Mouse (Mus musculus): ENCODE measurements around the gene Gm48552. TPM values are rescaled to one million over a fixed set of nuclear protein-coding genes. Genes with fewer than 3 reads are reported as not detected.

Gm48552 gene
- polyA plus RNA-seq, 1 experiment from 2014 or later, result 1.7 TPM

DNA sequence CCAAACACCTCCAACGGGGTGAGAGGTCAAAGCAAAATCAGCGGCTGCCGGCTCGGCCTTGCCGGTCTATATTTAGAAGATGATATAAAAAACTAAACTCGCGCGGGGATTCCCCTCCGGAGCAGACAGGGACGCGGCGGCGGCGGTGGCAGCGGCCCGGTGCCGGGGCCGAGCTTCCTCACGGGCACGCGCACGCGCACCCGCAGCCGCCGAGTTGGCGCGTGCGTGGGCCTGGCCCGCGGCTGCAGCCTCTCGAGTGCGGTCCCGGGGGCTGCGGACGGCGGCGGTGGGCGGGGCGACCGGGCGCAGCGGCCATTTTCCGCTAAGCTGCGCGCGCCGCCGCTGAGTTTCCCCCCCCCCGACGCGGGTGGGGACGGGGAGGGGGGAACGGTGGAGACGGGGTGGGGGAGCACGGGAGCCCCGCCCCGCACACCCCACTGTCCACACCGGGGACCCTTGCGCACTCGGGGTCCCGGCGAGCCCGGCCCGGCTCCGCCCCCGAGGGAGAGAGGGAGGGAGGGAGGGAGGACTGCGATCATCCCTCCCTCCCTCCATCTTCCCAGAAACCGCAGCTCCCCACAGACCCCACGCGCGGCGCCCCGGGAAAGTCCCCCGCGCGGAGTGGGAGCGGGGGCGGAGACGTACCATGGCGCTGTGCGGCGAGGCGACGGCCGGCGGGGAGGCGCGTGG is 41.5 kb downstream of the Gm48552 start:
- DNase-seq (ENCODE audit: low spot score), result peak; percentile 87
- WGBS, result under 1% methylated on average over 61 of the region's 89 CpGs
- peak overlapping the region; percentile 86 for H3K4me3 ChIP-seq
- H3K27ac ChIP-seq, result peak overlapping the region; percentile 96
- peaks cover 70% of the 10 kb centered on the region for H3K27me3 ChIP-seq (ENCODE audit: insufficient read depth, poor library complexity, severe bottlenecking)
- peaks cover 62% of the 10 kb centered on the region for H3K4me1 ChIP-seq
- H3K36me3 ChIP-seq, result no peaks in the 10 kb centered on the region
- H3K9me3 ChIP-seq, result no peaks in the 10 kb centered on the region

DNA sequence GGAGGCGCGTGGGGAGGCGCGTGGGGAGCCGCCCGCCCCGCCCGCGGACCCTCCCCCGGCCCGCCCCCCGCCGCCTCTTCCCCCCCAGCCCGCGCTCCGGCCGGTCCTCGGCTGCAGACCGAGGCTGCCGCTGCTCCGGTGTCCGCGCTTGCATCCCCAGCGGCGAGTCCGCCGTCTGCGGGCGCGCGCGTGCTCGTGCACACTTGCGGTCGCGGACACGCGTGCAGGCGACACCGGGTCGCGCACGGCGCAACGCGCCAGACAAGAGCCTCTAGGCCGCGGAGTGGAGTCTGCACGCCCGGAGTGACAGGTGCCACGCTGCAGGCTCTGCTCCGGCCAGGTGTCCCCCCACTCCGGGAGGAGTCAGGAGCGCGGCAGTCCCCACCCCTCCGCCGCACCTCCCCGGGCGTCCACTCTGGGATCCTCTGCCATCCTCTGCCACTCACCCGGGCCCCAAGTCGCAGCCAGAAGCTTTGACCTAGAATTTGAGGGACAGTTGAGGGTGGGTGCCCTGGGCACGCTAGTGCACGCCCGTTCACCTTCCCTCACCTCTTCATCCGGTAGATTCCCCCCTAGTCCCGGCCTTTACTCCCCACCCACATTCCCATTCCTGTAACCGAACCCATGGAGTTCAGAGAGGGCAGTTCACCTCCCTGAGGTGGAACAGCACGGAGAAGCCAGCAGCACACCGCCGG is 42.2 kb downstream of the Gm48552 start:
- DNase-seq (ENCODE audit: low spot score), result peak; percentile 78
- peak overlapping the region; percentile 96 for H3K27ac ChIP-seq
- H3K9me3 ChIP-seq, result no peaks in the 10 kb centered on the region
- H3K36me3 ChIP-seq, result no peaks in the 10 kb centered on the region
- 1% methylated on average over 64 of the region's 70 CpGs for WGBS
- peaks cover 58% of the 10 kb centered on the region for H3K4me1 ChIP-seq
- peaks cover 66% of the 10 kb centered on the region for H3K27me3 ChIP-seq (ENCODE audit: insufficient read depth, poor library complexity, severe bottlenecking)
- peak overlapping the region; percentile 86 for H3K4me3 ChIP-seq

DNA sequence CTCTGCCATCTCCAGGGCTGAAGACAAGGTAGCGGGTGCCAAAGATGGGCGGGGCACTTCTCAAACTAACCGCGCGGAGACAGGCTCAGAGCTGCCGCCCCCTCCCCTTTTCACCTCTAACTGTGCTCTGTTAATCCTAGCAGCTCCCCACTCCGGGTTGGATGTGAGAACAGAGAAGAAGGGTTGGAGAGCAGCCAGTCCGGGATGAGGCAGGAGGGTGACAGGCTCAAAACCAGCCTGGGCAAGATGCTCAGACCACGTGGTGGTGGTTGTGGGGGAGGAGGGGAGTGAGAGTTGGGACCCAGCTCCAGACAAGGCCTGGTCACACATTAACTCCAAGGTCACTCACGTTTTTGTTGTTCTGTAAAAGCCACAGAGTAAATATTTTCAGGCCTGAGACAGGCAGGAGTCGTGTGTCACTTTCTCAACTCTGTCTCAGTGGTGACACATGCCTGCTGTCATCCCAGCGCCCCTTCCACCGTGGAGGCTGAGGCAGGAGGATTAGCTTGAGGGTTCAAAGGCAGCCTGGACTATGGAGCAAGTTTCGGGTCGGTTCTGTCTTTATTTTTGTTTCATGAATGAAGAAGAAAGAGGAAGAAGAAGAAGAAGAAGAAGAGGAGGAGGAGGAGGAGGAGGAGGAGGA is 42.8 kb downstream of the Gm48552 start:
- peaks cover 65% of the 10 kb centered on the region for H3K27me3 ChIP-seq (ENCODE audit: insufficient read depth, poor library complexity, severe bottlenecking)
- H3K36me3 ChIP-seq, result no peaks in the 10 kb centered on the region
- peaks cover 51% of the 10 kb centered on the region for H3K4me1 ChIP-seq
- WGBS, result 16% methylated on average over 15 of the region's 15 CpGs
- H3K9me3 ChIP-seq, result no peaks in the 10 kb centered on the region
- H3K27ac ChIP-seq, result peak overlapping the region; percentile 96
- peak overlapping the region; percentile 86 for H3K4me3 ChIP-seq
- DNase-seq (ENCODE audit: low spot score), result peak; percentile 76

DNA sequence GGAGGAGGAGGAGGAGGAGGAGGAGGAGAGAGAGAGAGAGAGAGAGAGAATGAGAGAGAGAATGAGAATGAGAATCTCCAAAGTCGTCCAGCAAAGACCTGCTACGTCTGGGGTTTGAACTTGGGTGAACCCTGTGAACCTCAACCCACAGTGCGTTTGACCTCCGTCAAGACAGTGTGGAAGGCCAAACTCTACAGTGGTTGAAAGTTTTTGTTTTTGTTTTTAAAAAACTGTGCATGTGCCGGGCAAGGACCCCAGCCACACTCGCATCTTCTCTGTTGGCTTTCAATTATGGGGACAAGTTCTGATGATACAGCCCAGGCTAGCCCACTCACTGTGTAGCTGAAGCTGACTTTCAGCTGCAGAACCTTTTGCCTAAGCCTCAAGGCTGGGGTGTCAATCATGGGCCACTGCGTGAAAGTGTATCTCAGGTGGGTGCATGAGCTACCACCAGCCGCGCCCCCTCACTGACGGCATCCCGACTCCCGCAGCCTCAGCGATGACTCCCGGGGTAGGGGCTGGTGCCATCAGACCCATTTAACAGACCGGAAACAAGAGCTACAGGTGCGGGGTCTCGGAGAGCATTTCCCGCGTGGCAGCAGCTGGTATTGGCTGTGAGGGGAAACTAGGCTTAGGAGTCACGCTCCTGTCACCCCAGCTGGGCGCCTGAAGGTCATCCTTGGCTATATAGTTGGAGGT is 43.5 kb downstream of the Gm48552 start:
- DNase-seq (ENCODE audit: low spot score), result peak; percentile 71
- WGBS, result 61% methylated on average over 21 of the region's 21 CpGs
- Histone ChIP-seq H3K9me3 (no peaks in the 10 kb centered on the region), H3K4me1 (peaks cover 44% of the 10 kb centered on the region), H3K27me3 (ENCODE audit: insufficient read depth, poor library complexity, severe bottlenecking) (peaks cover 63% of the 10 kb centered on the region), H3K27ac (peak overlapping the region; percentile 64; the same call in 1 of the 2 replicates), H3K36me3 (no peaks in the 10 kb centered on the region), H3K4me3 (peak overlapping the region; percentile 48)

DNA sequence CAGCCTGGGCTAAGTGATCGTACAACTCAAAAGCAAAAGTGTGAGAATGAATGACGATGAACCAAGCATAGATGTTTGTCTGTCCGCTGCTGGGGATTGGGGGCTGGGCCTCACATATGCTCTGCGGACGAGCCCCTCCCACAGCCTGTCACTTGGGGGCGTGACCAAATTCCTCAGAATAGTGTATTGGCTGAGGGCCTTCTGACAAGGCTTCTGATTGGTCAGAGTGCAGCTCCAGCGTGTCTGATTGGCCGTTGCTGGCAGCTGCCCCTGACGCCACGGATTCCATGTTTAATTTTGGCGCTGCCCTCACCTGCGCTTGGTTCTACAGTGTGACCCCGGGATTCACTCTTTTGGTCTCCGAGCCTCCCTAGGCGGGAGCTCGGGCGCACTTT is 44.1 kb downstream of the Gm48552 start:
- WGBS, result 5% methylated on average over 17 of the region's 17 CpGs

DNA sequence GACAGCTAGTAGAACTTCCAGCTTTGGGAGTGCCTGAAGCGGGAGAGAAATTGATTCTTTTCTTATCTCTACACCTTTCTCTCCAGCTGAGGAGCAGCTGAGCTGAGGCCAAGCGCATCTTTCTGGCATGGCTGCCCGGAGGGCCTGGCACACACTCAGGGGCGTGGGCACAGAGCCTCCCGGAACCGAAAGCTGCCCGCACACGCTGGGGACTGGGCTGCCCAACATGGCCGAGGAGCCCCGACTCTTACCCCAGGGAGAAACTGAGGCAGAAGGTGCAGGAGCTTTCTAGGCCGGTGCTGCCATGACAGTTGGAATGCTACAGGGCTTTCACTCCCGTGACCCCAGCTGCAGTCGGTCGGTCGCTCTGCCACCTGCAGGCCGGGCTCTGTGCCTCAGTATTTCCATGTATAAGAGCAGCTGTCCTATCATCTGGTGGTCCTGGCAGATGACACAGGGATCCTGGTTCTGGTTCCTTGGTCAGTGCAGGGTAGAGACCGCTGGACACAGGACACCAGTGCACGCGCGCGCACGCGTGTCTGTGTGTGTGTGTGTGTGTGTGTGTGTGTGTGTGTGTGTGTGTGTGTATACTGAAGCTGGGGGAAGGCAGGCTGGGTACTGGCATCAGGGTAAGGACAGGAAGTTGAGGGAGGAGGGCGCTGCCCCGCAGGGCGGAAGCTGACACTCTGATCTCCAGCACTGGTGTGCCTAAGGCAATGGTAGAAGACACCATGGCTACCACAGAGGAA is 44.9 kb downstream of the Gm48552 start:
- no peaks in the 10 kb centered on the region for H3K9me3 ChIP-seq
- H3K36me3 ChIP-seq, result no peaks in the 10 kb centered on the region
- H3K4me3 ChIP-seq, result no peak overlapping the region; the same call in 1 of the 2 replicates
- peak overlapping the region; percentile 64 for H3K27ac ChIP-seq
- H3K4me1 ChIP-seq, result peaks cover 42% of the 10 kb centered on the region
- peak; percentile 72 for DNase-seq (ENCODE audit: low spot score)
- WGBS, result 74% methylated on average over 26 of the region's 26 CpGs
- H3K27me3 ChIP-seq (ENCODE audit: insufficient read depth, poor library complexity, severe bottlenecking), result peaks cover 49% of the 10 kb centered on the region

More for the DNA sequence above, 44.1 kb downstream of the Gm48552 start:
- Histone ChIP-seq H3K4me1 (peaks cover 42% of the 10 kb centered on the region), H3K4me3 (peak overlapping the region; percentile 48), H3K27ac (peak overlapping the region; percentile 64), H3K36me3 (no peaks in the 10 kb centered on the region), H3K27me3 (ENCODE audit: insufficient read depth, poor library complexity, severe bottlenecking) (peaks cover 57% of the 10 kb centered on the region), H3K9me3 (no peaks in the 10 kb centered on the region)
- peak; percentile 95 for DNase-seq (ENCODE audit: low spot score)

DNA sequence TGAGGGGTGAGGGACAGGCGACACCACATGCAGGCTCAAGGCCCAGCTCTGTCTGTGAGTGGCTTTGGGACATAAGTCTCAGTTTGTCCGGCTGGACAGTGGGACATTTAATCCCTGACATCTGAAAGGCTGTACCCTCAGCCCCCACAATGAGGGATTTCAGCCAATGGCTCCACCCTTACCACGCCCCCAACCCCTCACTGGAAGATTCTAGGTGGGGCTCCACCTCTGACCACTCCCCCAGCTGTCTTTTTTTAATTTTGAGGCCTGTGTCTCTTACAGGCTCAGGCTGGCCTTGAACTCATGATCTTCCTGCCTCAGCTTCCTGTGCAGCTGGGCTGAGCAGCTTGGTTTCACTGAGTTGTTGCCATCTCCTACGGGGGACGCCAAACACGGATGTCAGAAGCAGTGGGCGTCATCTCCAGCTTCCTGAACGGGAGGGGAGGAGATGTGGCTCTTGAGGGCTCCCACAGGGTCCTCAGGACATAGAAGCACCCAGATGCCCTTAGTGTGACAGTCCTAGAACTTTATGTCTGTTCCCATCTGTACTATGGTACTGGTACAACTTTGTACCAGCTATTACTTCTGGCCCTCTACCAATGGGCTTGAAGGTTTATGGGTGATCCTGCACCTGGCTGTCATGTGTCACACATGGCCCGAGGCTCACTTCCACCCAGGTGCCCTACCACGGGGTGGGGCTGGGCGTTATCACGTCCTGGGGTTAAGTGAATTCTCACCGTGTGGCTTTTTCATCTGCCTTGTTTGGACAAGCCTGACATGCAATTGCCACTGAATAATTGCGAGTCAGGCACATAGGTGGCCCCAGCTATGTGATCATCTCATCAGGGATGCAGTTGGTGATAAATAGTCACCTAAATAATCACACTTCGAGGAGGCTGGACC is 45.8 kb downstream of the Gm48552 start:
- DNase-seq (ENCODE audit: low spot score), result peak; percentile 73
- Histone ChIP-seq H3K27ac (no peak overlapping the region), H3K4me1 (peaks cover 37% of the 10 kb centered on the region), H3K36me3 (no peaks in the 10 kb centered on the region), H3K4me3 (no peak overlapping the region), H3K27me3 (ENCODE audit: insufficient read depth, poor library complexity, severe bottlenecking) (peaks cover 43% of the 10 kb centered on the region), H3K9me3 (no peaks in the 10 kb centered on the region)
- 53% methylated on average over 15 of the region's 15 CpGs for WGBS

DNA sequence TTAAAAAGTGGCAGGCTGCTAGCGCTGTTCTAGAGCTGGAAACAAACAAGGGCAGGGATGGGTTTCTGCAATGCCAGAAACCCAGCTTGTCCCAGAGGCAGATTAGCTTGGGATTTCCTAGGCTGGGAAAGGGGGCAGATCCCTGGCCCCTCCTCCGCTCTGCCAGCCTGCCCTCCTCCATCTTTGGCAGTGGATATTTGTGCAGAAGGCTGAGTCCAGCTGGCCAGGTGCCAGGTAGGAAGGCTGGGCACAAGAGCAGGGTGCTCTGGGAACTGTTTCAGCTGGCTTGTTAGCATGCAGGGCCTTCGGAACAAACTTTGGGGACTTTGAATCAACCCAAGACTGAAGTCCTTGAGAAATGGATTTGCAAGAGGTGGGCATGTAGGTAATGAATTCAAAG is 46.6 kb downstream of the Gm48552 start:
- Histone ChIP-seq H3K27ac (no peak overlapping the region), H3K36me3 (no peaks in the 10 kb centered on the region), H3K27me3 (ENCODE audit: insufficient read depth, poor library complexity, severe bottlenecking) (peaks cover 43% of the 10 kb centered on the region), H3K4me1 (peaks cover 34% of the 10 kb centered on the region), H3K4me3 (no peak overlapping the region), H3K9me3 (no peaks in the 10 kb centered on the region)
- no peak for DNase-seq (ENCODE audit: low spot score)
- 69% methylated on average over 3 of the region's 3 CpGs for WGBS

Small RNAs within 50 kb of the gene (microRNA-seq; reads per million reads assigned to microRNA genes)
- gene Mir1191b, result 1.3 reads per million
- not detected for gene Mir6913

Other genes starting within 250 kb of the Gm48552 start
- gene Pias4, start 221.1 kb upstream of the Gm48552 start, polyA plus RNA-seq (2016; fragmentation: Nextera tagmentation; extraction: Ambion mirVana), result 53.5 and 62.2 TPM in 2 replicates
- gene Eef2, start 212.4 kb upstream of the Gm48552 start, polyA plus RNA-seq (2016; fragmentation: Nextera tagmentation; extraction: Ambion mirVana), result 447 and 460 TPM in 2 replicates
- 56.3 and 78.7 TPM in 2 replicates for gene Dapk3, start 206.0 kb upstream of the Gm48552 start, polyA plus RNA-seq (2016; fragmentation: Nextera tagmentation; extraction: Ambion mirVana)
- gene 4930442H23Rik, start 205.2 kb upstream of the Gm48552 start, polyA plus RNA-seq (2016; fragmentation: Nextera tagmentation; extraction: Ambion mirVana), result not detected in 2 replicates
- gene Nmrk2, start 187.0 kb upstream of the Gm48552 start, polyA plus RNA-seq (2016; fragmentation: Nextera tagmentation; extraction: Ambion mirVana), result 2.7 and 3.8 TPM in 2 replicates
- 0.28 and 0.37 TPM in 2 replicates for gene Atcay, start 158.2 kb upstream of the Gm48552 start, polyA plus RNA-seq (2016; fragmentation: Nextera tagmentation; extraction: Ambion mirVana)
- gene Zfr2, start 155.8 kb upstream of the Gm48552 start, polyA plus RNA-seq (2016; fragmentation: Nextera tagmentation; extraction: Ambion mirVana), result 4.9 and 5.6 TPM in 2 replicates
- 1.2 and 2.2 TPM in 2 replicates for gene Matk, start 136.1 kb upstream of the Gm48552 start, polyA plus RNA-seq (2016; fragmentation: Nextera tagmentation; extraction: Ambion mirVana)
- 284 and 285 TPM in 2 replicates for gene Mrpl54, start 122.1 kb upstream of the Gm48552 start, polyA plus RNA-seq (2016; fragmentation: Nextera tagmentation; extraction: Ambion mirVana)
- gene Apba3, start 122.0 kb upstream of the Gm48552 start, polyA plus RNA-seq (2016; fragmentation: Nextera tagmentation; extraction: Ambion mirVana), result 56.5 and 57.0 TPM in 2 replicates
- gene Tjp3, start 97.4 kb upstream of the Gm48552 start, polyA plus RNA-seq (2016; fragmentation: Nextera tagmentation; extraction: Ambion mirVana), result 1.8 and 4.4 TPM in 2 replicates
- gene Pip5k1c, start 96.0 kb upstream of the Gm48552 start, polyA plus RNA-seq (2016; fragmentation: Nextera tagmentation; extraction: Ambion mirVana), result 42.6 and 55.9 TPM in 2 replicates
- gene Cactin, start 67.9 kb upstream of the Gm48552 start, polyA plus RNA-seq (2016; fragmentation: Nextera tagmentation; extraction: Ambion mirVana), result 37.2 and 51.6 TPM in 2 replicates
- 10.8 and 15.6 TPM in 2 replicates for gene Tbxa2r, start 60.3 kb upstream of the Gm48552 start, polyA plus RNA-seq (2016; fragmentation: Nextera tagmentation; extraction: Ambion mirVana)
- not detected in 2 replicates for gene Gipc3, start 45.7 kb upstream of the Gm48552 start, polyA plus RNA-seq (2016; fragmentation: Nextera tagmentation; extraction: Ambion mirVana)
- gene Hmg20b, start 38.5 kb upstream of the Gm48552 start, polyA plus RNA-seq (2016; fragmentation: Nextera tagmentation; extraction: Ambion mirVana), result 100 and 109 TPM in 2 replicates
- gene Mfsd12, start 31.5 kb upstream of the Gm48552 start, polyA plus RNA-seq (2016; fragmentation: Nextera tagmentation; extraction: Ambion mirVana), result 10.3 and 12.8 TPM in 2 replicates
- 1.1 and 1.4 TPM in 2 replicates for gene 4930404N11Rik, start 23.2 kb upstream of the Gm48552 start, polyA plus RNA-seq (2016; fragmentation: Nextera tagmentation; extraction: Ambion mirVana)
- gene Fzr1, start 10.5 kb upstream of the Gm48552 start, polyA plus RNA-seq (2016; fragmentation: Nextera tagmentation; extraction: Ambion mirVana), result 105 and 117 TPM in 2 replicates
- gene Dohh, start 4.6 kb upstream of the Gm48552 start, polyA plus RNA-seq (2016; fragmentation: Nextera tagmentation; extraction: Ambion mirVana), result 100 and 105 TPM in 2 replicates
- 2.2 and 3.1 TPM in 2 replicates for gene Gm48551, start 4.5 kb upstream of the Gm48552 start, polyA plus RNA-seq (2016; fragmentation: Nextera tagmentation; extraction: Ambion mirVana)
- gene Smim24, start 4.0 kb downstream of the Gm48552 start, polyA plus RNA-seq (2016; fragmentation: Nextera tagmentation; extraction: Ambion mirVana), result 3.4 and 4.0 TPM in 2 replicates
- gene Nfic, start 66.6 kb downstream of the Gm48552 start, polyA plus RNA-seq (2016; fragmentation: Nextera tagmentation; extraction: Ambion mirVana), result 23.0 and 24.3 TPM in 2 replicates
- gene Celf5, start 93.7 kb downstream of the Gm48552 start, polyA plus RNA-seq (2016; fragmentation: Nextera tagmentation; extraction: Ambion mirVana), result 0.10 and 0.18 TPM in 2 replicates
- 75.3 and 86.1 TPM in 2 replicates for gene Ncln, start 107.4 kb downstream of the Gm48552 start, polyA plus RNA-seq (2016; fragmentation: Nextera tagmentation; extraction: Ambion mirVana)
- 0.46 and 0.83 TPM in 2 replicates for gene S1pr4, start 111.1 kb downstream of the Gm48552 start, polyA plus RNA-seq (2016; fragmentation: Nextera tagmentation; extraction: Ambion mirVana)
- 2.8 and 4.8 TPM in 2 replicates for gene Gna15, start 135.2 kb downstream of the Gm48552 start, polyA plus RNA-seq (2016; fragmentation: Nextera tagmentation; extraction: Ambion mirVana)
- gene Gna11, start 156.2 kb downstream of the Gm48552 start, polyA plus RNA-seq (2016; fragmentation: Nextera tagmentation; extraction: Ambion mirVana), result 73.2 and 79.1 TPM in 2 replicates
- 467 and 523 TPM in 2 replicates for gene Aes, start 170.5 kb downstream of the Gm48552 start, polyA plus RNA-seq (2016; fragmentation: Nextera tagmentation; extraction: Ambion mirVana)
- 17.4 and 18.3 TPM in 2 replicates for gene Tle2, start 185.6 kb downstream of the Gm48552 start, polyA plus RNA-seq (2016; fragmentation: Nextera tagmentation; extraction: Ambion mirVana)
- 29.0 and 33.9 TPM in 2 replicates for gene Tle6, start 212.1 kb downstream of the Gm48552 start, polyA plus RNA-seq (2016; fragmentation: Nextera tagmentation; extraction: Ambion mirVana)
- gene BC025920, start 217.3 kb downstream of the Gm48552 start, polyA plus RNA-seq (2016; fragmentation: Nextera tagmentation; extraction: Ambion mirVana), result 0.95 and 1.4 TPM in 2 replicates
- gene Sirt6, start 238.8 kb downstream of the Gm48552 start, polyA plus RNA-seq (2016; fragmentation: Nextera tagmentation; extraction: Ambion mirVana), result 28.5 and 30.7 TPM in 2 replicates
- 9.6 and 12.8 TPM in 2 replicates for gene Ankrd24, start 239.5 kb downstream of the Gm48552 start, polyA plus RNA-seq (2016; fragmentation: Nextera tagmentation; extraction: Ambion mirVana)